Mouse (Mus musculus): ENCODE results near the gene Lsm3.
"Not testable (repeated sequence)": the region's sequence is repeated elsewhere in the genome, so short reads cannot be mapped to it uniquely, and the experiment has no call there.

The Lsm3 gene

DNA sequence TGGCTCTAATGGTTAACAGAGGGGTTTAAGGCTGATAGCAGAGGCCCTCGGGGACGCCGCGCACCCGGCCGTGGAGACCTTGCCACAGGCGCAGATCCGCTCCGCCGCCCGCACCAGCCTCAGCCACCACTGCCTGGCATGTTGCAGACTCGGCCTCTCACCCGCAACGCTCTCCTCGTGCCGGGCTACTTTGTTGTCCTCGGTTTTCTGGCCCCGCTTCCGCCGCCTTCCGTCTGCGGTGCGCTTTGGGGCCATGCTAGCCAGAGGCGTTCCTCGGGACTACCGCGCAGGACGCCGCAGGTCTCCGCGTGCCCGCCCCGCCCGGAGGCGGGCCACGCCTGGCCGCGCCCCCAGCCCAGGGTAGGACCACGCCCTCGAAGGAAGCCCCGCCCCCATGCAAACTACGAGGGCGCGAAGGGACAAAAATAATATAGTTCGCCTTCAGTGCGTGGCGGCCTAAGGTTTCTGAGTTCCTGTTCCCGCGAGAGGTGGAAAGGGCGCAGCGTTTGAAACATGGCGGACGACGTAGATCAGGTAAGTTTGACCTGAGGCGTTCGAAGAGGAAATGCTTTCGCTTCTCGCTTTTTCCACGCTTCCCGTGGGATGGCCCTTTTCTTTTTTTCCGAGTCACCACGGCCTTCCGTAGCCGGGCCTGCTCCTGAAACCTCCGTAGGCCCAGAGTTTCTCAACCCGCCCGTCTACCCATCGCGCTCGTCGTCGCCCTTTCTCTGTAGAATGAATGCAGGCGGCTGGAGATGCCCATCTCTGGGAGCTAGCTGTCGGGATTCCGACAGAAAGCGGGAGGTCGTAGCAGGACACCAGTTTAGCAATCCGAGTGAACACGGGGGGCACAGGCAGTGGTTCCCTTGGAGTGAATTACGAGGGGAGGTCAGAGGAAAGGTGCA, at the start of gene Lsm3, which contains the start of gene Xpc:
Lsm3 (plus strand) TSS at position 384 of the 905 bp plus-strand sequence.
Xpc (minus strand) TSS at position 344 of the 905 bp plus-strand sequence.
- in situ Hi-C loops (cut with MboI, MseI) = no loop called here

DNA sequence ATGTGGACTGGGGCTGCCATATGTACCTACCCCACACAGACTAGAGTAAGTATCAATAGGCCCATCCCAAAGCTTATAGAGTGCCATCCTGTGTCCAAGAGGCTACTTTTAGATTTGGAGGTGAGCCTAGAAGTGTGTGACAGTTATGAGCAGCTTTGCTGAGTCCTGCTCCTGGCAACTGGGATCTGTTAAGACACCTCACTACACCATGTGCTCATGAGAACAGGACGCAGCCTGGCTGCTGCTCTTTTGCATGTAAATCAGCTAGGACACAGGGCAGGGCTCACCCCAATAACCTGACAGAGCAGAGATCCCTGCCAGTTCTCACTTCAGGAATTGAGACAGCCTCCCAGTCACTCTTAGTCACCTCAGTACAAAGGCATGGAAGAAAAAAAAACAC, 48.6 kb upstream of the Lsm3 start:
- in situ Hi-C loops (cut with MboI, MseI) = no loop called here

DNA sequence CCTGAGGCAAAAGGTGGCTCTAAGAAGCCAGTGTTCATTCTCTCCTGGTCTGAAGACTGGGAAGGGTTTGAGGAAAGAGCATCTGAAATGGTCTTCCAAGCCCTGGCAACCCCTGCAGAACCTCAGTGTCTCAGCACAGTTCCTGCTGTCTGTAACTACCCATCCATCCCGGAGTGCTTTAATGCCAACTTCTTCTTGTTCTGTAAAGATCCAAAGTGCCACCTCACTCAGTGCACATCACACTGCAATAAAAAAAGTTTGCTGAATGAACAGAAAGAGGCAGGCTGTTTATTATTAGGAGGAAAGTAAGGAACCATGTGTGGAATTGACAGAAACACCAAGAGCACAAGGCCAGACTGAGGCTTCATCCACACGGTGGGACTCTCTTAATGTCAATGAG, 45.0 kb upstream of the Lsm3 start:
- in situ Hi-C loops (cut with MboI, MseI) = no loop called here

DNA sequence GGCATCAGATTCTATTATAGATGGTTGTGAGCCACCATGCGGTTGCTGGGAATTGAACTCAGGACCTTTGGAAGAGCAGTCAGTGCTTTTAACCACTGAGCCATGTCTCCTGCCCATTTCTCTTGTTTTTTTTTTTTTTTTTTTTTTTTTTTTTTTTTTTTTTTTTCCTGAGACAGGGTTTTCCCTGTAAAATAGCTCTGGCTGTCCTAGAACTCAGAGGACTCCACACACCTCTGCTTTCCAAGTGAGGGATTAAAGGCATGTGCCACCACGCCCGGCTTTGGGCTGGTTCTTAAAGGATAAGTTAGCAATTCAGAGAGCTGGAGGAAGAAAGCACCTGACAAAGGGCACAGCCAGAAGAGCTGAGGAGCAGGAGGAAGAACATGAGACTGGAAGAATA, 44.3 kb upstream of the Lsm3 start:
- in situ Hi-C loops (cut with MboI, MseI) = not testable (repeated sequence)

DNA sequence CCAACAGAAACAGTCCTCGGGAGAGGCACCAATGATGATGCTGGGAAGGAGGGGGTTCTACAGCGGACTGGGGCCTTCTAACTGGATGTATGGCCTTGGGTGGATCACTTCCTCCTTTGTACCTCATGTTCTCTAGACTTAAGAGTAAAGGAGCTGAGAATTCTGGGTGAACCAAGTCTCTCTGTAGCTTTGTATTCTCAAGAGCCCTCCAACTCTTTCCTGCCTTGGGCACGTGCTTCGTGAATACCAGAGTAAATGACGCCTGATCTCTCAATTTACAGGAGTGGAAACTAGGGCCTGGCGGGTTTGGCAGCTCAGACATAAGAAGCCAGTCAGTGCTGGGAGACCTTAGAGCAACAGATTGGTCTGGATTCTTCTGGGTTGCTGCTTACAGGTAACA, 43.4 kb upstream of the Lsm3 start:
- in situ Hi-C loops (cut with MboI, MseI) = no loop called here

DNA sequence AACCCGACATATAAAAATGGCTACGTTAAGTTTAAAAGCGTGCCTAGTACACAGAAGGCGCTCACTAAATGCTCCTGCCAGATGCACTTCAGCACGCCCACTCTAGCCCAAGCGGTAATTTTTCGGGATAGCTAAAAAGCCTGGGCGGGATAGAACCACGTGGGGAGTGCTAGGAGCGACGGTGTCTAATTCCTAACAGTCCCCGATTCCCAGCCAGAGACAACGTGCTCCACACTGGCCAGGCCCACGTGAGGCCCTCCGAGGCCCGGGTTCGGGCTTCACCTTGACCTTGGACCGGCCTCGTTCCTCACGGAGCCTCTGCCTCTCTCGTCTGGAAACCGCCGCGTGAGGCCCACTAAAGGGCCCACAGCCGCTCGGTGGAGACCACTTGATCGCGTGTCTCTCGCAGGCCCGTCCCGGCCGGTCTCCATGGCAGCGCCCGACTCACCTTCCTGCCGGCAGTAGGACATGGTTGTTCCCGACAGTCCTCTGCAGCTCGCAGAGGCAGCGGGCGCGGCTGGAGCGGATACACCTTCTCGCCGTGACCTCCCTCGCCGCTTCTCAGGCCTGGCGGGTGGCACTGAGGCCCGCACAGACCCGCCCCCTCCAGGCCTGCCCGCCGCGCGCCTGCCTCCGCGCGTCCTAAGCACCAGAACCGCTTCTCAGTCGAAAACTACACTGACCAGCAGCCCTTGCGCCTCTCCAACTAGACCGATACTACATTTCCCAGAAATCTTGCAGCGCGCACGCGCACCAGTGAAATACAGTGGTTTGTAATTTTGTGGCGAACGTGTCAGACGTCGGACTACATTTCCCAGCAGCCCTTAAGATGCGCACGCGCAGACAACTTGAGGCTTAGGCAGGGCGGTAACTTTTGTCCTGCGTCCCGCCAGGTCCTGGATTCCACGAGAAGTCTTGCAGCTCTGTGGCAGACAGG, 42.6 kb upstream of the Lsm3 start, which contains the start of the genes Chchd4 and Tmem43:
Chchd4 (minus strand) TSS at position 679 of the 937 bp plus-strand sequence.
Tmem43 (plus strand) TSS at position 836 of the 937 bp plus-strand sequence.
- in situ Hi-C loops (cut with MboI, MseI) = no loop called here

DNA sequence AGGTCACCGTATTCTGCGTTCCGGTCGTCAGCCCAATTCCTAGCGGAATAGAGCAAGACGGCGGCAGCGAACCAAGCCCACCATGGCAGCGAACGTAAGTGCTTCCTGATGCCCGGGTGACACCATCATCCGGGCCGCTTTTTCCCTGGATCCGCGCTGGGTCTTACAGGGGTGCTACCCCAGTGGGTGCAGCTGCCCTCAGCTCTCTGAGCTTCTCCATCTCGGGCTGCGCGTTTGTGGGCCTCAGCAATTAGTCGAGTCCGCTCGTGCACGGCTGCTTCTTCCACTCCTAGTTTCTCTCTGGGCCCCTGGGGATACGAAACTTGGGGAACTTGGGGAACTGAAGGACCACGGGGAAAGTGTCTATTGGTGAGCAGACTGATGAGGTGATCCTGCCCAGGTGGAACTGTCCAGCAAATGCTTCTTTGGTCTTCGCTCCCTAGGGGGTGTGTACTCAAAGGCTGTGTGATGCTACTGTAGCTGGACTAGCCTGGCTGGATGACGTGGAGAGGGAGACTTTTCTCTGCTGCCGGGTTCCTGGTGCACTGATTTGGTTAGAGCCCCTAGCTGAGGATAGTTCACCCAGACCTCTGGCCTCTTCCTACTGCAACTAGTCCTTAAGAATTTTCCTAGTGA, 41.8 kb upstream of the Lsm3 start:
- in situ Hi-C loops (cut with MboI, MseI) = no loop called here

DNA sequence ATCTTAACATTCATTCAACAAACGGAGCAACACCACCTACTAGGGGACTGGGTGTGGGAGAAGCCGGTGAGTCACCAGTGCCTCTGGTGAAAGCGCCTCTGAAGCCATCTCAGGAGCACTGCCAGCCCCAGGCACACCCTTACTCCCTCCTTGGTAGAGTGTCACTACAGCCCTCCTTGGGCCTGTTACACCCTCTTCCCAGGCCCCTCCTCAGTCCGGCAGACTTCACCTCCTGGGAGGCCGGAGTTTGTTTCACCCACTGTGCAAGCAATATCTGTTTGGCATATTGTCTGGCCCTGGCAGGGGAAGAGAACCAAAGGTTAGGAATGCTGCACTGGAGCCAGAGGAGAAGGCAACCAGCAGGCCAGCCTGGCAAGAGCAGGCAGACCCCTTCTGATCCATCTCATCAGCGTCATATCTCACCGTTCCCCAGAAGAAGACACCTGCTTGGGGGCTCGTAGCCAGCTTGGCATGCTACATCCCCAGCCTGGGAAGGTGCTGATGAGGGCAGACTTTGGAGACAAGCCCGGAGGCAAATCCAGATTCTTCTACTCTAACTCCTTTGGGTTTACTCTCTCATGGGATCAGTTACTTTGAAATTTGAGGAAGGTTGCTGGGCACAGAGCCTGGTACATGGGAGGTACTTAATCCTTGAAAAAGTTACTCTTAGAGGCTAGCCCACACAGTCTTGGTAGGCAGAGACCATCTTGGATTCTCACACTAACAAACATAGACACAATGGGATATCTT, 41.1 kb upstream of the Lsm3 start:
- in situ Hi-C loops (cut with MboI, MseI) = no loop called here

DNA sequence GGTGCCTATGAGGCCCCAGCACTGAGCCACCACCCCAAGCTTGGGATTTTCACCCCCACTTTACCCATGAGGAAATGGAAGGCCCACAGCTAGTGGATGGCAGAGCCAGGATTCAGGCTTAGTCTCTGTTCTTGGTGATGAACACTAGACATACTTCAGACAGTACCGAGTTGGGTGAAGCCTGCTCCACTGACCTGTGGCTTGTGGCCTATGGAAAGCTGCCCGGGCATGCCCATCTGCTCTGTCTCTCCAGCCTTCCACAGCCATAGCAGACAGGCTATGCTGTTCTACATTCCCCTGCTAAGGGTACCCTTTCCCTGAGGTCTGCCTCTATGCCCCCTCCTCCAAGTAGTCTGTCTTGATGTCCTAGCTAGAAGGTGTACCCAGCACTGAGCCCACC, 39.2 kb upstream of the Lsm3 start:
- in situ Hi-C loops (cut with MboI, MseI) = no loop called here

DNA sequence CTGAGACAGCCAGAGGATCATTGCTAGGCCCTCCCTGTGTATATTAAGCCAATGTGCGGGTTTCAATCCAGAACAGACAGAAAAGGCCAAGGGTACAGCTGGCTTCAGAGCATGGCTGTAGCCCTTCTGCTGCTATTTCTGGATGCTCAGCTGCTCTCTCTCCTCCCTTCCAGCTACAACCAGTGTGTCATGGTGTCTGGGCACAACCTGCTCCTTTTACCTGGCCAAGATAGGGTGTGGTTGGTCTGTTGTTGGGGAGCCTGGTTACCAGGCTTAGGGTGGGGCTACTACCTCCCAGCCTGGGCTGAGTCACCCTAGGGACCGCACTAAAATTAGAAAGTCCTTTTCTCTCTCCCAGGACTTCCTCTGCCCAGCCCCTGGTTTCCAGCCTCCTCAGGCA, 32.4 kb upstream of the Lsm3 start:
- in situ Hi-C loops (cut with MboI, MseI) = no loop called here

DNA sequence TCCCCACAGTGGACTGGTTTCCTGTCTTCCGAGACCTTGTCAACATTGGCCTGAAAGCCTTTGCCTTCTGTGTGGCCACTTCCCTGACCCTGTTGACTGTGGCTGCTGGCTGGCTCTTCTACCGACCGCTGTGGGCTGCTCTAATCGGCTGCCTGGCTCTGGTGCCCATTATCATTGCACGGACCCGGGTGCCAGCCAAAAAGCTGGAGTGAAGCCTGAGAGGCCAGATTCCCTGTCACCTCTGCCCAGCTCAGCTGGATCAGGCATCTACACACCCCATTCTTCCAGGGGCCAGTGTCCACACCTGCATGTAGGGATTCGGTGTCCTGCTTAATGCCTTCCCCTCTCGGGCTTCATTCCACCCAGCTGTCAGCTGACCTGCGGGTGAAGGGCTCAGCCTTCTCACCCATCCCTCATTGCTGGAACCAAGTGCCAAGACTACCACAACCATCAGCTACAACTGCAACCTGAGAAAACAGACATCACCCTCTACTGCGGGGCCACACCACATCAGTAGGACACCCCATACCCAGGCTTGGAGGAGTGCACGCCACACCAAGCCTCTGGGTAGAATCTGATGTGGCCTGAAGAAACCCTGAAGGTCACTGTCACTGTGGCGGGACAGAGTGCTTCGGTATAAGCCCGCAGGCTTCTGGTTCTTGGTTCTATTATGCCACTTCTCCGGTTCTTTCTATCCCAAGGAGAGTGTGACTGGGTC, 28.8 kb upstream of the Lsm3 start:
- in situ Hi-C loops (cut with MboI, MseI) = no loop called here

DNA sequence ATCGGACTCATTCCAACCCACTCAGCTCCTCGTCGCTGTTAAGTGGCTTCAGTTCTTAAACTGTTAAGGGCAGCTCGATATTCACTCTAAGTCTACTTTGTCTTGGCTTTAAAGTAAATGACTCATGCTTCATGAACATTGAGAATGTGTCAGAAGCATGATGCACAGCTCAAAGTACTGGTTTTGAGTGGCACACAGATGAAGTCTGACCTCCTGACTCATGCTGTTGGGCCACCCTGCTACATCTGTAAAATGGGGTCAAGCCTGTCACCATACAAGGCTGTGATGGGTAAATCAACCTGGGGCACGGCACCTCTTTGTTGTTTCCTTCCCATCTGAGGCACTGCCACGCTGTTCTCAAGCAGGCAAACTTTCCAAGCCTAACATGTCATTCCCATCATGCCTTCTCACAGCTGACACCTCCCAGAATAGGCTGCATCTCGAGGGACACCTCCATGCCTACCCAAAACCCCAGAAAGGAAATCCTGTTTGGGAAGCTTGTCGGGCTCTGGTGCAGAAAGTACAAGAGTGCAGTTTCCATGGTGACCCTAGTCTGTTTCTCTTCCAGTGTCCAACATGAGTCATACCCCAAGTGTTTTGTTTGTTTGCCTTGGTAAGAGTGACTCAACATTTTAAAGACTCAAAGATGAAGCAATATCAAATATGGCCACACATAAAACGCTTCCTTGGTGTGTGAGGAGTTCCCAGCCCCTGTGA, 27.1 kb upstream of the Lsm3 start:
- in situ Hi-C loops (cut with MboI, MseI) = no loop called here

DNA sequence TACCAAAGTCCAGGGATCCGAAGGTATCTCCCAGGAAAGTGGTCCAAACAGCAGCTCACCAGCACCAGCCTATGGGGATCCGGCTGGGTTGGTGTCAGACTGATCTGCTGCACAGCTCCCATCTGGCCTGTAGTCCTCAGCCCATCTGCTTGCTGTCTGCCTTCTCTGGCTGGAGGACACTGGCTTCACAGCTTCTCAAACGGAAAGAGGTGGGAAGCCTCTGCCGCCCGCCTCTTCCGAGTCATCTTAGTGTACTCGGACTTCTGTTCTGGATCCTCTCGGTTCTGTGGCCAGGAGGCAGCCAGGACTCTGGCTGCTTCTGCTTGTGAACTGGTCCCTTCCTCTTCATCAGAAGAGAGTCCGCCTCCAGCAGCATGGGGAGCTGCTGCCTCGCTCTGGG, 25.9 kb upstream of the Lsm3 start:
- in situ Hi-C loops (cut with MboI, MseI) = no loop called here

DNA sequence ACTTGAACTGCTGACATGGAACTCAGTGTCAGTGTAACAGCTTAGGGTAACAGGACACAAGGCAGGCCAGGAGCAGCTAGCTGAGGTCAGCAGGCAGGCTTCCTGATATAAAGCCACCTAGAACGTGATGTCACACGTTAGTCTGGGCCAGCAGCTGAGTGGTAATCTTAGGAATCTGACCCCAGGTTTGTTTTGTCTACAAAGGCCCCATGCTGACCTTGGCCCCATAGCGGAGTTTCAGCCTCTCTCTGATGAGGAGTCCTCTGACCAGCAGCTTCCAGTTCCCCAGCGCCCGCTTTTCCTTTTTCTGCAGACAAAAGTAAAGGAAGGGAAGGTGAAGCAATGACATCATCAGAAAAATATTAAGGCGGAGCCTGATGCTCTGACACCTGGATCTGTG, 24.7 kb upstream of the Lsm3 start:
- in situ Hi-C loops (cut with MboI, MseI) = no loop called here

DNA sequence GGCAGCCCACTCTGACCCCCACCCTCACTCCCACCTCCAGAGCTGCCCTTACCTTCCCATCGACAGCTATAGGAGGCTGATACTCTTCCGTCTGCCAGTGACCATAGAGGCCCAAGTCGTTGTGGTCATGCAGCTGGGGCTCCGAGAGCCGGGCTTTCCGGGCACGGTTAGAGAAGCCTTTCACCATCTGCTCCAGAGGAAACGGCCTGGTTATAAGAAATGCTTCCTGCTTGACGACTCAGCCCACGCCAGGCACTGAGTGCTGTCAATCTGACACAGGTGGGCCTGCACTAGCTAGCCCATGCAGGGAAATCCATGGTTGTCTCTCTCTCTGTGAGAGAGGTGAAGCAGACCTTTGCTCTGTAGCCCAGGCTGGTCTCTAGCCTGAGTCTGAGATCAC, 22.7 kb upstream of the Lsm3 start:
- in situ Hi-C loops (cut with MboI, MseI) = no loop called here

DNA sequence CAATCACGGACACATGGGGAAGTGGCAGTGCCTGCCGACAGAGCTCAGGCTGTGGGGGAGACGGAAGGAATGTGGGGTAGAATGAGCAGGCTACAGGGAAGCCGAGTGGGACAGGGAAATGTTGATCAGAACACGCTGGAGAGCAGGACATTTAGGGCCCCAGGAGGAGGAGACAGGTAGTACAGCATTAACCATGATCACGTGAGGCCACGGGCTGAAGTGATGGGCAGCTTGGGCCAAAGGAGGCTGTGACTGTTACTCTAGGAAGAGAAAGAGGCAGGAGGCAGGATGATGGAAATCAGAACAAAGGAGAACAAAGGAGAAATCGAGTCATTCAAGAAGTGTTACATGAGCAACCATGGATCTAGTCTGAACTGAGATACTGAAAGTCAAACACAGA, 21.2 kb upstream of the Lsm3 start:
- in situ Hi-C loops (cut with MboI, MseI) = no loop called here

DNA sequence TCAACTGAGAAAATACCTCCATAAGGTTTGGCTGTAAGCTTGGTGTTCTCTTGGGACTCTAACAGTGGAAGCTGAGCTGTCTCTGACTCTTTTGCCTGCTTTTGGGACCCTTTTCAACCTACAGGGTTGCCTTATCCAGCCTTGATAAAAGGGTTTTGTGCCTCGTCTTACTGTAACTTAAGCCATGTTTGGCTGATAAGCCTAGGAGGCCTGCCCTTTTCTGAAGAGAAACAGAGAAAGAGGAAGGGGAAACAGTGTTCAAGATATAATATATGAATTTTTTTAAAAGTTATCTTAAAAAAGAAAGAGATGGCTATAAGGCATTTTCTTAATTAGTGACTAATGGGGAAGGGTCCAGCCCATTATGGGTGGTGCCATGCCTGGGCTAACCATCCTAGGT, 12.4 kb upstream of the Lsm3 start:
- in situ Hi-C loops (cut with MboI, MseI) = no loop called here

DNA sequence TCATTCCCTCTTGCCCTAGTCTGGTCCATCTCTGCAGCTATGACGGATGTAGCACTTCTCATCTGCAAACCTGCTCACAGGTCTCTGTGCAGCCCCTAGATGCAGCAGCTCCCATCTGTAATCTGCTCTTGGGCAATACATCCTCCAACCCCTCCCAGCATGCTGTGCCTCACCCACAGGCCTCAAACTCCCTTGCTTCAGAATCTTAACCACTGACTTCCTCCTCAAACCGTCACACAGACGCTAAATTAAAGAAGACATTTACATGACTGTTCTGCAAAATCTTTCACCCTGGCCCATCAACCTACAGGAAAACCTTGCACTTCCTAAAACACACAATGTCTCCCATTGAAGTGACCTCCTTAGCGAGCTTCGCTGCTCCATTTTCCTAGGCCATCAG, 9.7 kb upstream of the Lsm3 start:
- in situ Hi-C loops (cut with MboI, MseI) = no loop called here

DNA sequence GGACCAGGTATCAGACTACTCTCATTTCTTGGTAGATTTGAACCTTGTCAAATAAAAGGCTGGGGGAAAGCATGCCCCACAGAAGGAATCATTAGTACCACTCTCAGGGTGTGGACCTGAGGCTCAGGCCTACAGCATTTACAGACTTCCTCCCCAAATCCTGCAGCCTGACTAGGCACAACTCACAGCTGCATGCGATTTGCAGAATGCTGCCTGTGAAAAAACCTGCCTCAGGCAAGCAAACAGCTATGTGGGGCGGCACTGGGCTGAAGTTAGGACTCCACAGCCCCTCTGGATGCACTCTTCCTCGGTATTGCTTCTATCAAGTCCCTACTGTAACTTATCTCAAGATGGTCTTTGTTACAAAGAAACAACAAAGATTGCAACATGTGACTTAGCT, 7.7 kb upstream of the Lsm3 start:
- in situ Hi-C loops (cut with MboI, MseI) = no loop called here

DNA sequence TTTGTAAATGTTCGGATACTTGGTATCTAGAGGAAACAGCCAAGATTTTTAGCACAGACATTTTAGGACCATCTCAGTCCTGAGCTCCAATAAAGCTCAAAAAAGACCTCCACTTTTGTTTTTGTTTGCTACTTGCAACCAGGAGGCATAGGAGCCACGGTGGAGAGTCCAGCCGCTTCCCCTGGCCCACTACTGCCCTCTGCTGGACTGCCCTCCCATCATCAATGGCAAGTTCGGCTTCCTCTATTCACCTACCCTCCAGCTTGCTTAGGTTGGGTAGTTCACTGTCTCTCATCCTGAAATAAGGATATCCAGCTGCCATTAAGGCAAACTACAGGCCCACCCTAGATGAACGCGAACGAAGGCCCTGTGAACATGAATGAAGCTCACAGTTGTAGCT, 6.4 kb upstream of the Lsm3 start:
- in situ Hi-C loops (cut with MboI, MseI) = no loop called here

Measured in T-helper 1 cell (primary cell).